Mouse (Mus musculus): ENCODE measurements at regions not wholly inside any gene's neighbourhood (a gene's known extent, or its start where the extent isn't known, plus 50 kb on each side); places are given as distances from the start of the nearest gene placed in this dataset.
A peak's percentile ranks its signal among the peaks of the same experiment; 100 is the strongest.

DNA sequence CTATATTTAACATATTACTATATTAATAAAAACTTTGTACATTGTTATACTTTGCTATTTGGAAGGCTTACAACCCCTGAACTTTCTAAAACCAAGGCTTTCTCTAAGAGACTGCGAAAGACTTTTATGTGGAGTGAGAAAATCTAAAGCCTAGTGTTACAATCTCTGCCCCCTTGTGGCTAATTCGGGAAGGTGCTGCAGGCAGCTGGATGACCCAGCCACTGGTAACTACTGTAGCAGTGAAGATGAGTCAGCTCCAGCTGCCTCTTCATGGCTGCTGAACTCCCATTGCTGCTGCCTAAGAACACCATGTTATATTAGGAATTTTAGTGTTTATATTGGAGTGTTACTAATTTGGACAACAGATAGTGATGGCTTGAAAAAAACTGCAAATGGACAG lies 539.7 kb downstream of the Elavl2 start:
- TF ChIP-seq CTCF (IDR thresholded peaks at IDR 0.05; ENCODE audit: low read depth) (peak; percentile 33; the same call in 1 of the 2 replicates), EP300 (IDR thresholded peaks at IDR 0.05; ENCODE audit: low read depth) (no peak)
